Mouse (Mus musculus): ENCODE results near the gene Fbrsl1.
A peak's percentile ranks its signal among the peaks of the same experiment; 100 is the strongest.

Gene Fbrsl1

GRCm38 (mm10) chr5:110448436-110449134, at the start of gene Fbrsl1:
Gene Fbrsl1 (minus strand): TSS chr5:110448503.
- peak; percentile 88 for DNase-seq

DNA sequence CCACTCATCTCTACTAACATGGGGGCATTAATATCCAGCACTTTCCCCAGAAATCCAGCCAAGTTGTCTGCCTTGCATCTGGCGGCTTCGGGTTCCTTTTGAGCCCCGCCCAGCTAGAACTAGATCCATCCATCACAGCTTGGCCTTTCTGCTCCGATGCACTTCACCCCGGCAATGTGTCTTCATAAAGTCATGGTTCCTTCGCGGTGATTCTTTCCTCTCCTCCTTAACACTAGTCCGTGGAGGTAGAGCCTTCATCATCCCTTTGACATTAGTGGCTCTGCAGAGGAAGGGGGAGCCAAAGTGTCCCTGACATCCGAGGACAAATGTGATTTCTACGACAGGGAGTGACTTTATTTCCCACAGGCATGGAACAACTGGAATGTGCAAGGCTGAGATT, 49.8 kb upstream of the Fbrsl1 start:
- DNase-seq: no peak

DNA sequence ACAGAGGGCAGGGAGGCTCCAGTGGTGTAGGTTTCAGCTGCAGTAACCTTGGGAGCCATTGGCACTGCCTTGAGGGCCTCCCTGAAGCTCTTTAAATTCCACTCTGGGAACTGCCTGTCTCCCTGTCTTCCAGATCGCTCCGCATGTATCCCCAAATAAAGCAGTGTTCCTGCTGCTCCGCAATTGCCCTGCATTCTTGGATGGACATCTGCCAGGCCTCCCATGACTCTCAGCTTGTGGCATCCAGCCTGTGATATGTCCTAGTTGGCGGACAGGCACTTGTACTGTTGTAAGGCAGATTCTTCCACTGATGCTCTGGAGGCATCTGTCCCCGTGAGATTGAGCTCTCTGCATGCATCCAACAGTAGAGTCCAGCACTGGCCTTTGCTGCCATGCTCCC, 49.3 kb upstream of the Fbrsl1 start:
- no peak for DNase-seq

- DNase-seq: no peak
Measured at GRCm38 (mm10) chr5:110495051-110495450, 46.7 kb upstream of the Fbrsl1 start.

DNA sequence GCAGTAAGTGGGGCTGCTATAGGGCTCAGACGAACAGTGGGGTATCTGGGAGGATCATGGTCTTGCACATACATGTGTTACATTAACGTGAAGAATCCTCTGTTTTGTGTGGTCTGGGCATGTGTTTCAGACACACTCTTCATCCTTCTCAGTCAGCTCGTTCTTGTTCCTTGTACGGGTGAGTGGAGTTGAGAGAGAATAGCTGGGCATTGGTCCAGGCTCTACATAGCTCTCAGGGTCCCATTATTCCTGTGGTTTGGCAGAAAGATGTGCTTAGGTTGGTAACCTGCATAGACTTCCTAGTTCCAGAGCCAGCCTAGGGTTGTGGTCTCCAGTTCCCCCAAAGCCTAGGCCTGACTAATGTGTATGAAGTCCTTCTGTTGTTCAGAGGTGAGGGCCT, 46.1 kb upstream of the Fbrsl1 start:
- DNase-seq: no peak

GRCm38 (mm10) chr5:110493785-110494184, 45.5 kb upstream of the Fbrsl1 start:
- DNase-seq: peak; percentile 75

- DNase-seq: no peak
Measured at GRCm38 (mm10) chr5:110489639-110490038, 41.3 kb upstream of the Fbrsl1 start.

- DNase-seq: no peak
Measured at GRCm38 (mm10) chr5:110487943-110488342, 39.6 kb upstream of the Fbrsl1 start.

GRCm38 (mm10) chr5:110486674-110487334, 38.5 kb upstream of the Fbrsl1 start:
- no peak for DNase-seq

DNA sequence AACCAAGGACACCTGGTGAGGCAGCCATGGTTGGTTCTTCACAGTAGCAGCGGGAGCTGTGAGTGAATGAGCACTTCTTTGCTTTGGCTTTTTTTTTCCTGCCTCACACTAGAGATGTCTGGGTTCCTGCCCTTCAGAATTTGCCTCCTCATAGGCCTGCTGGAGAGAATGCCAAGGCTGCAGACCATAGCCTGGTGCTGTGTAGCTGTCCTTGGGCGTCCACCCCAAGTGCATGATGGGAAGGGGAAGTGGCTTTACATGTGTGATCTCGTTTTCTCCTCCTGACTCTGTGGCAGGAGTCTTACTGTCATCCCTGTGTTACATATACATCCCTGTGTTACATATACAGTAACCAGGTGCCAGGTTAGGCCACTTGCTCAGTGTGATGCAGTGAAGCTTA, 36.4 kb upstream of the Fbrsl1 start:
- no peak for DNase-seq

DNA sequence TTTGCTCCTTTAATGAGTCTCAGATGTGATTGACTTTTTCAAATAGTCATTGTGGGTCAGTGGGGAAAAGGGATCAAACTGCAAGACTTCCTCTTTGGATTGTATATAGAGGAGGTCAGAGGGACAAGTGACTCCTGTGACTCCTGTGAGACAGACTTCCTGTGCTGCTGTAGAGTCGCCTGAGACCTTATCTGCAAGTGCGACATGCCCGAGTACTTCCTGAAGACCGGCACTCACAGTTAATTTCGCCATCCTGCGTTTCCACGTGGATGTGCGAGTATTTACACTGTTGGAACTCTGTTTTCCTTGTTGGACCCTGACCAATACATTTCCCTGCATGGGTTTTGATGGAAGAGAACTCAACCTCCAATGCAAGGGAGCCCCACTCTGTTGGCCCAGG, 30.9 kb upstream of the Fbrsl1 start:
- no peak for DNase-seq

GRCm38 (mm10) chr5:110474156-110474555, 25.9 kb upstream of the Fbrsl1 start:
- DNase-seq: no peak

DNA sequence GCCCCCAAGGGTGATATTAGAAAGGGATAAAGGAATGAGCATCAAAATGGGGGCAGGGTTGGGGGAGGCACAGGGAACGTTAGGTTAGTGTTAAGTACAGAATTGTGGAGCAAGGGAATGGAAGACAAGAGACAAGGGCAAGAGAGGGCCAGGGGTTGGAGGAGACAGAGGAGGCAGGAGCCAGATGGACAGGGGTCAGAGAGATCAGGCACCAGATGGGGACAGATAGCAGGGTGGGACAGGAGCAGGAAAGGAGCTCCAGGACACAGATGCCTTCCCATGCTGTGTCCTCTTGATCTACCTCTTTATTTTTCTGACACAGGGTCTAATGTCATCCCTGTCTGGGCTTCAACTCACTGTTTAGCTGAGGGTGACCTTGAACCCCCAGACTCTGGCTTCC, 24.5 kb upstream of the Fbrsl1 start:
- no peak for DNase-seq

DNA sequence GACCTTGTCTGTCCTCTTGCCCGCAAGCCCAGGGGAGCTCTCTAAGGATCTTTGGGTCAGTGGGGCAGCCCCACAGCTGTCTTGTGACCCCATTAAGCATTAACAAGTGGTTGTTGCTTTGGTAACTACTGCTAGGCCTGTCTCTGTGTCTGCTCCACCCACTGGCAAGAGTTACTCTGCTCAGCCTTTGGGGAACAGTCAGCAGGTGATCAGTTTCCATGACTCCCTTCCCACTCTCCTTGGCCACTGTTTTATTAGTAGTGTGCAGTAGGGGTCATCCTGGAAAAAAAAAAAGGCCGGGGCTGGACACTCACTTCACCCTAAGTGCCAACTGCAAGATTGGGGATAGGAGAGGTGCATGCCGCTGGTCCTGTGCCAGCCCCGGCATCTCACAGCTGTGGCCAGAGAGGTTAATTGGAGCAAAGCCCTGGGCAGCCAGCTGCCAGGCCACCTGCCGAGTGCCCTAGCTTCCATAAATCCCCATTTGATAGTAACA, 23.7 kb upstream of the Fbrsl1 start:
- no peak for DNase-seq

- no peak for DNase-seq
Measured at GRCm38 (mm10) chr5:110471285-110471684, 23.0 kb upstream of the Fbrsl1 start.

DNA sequence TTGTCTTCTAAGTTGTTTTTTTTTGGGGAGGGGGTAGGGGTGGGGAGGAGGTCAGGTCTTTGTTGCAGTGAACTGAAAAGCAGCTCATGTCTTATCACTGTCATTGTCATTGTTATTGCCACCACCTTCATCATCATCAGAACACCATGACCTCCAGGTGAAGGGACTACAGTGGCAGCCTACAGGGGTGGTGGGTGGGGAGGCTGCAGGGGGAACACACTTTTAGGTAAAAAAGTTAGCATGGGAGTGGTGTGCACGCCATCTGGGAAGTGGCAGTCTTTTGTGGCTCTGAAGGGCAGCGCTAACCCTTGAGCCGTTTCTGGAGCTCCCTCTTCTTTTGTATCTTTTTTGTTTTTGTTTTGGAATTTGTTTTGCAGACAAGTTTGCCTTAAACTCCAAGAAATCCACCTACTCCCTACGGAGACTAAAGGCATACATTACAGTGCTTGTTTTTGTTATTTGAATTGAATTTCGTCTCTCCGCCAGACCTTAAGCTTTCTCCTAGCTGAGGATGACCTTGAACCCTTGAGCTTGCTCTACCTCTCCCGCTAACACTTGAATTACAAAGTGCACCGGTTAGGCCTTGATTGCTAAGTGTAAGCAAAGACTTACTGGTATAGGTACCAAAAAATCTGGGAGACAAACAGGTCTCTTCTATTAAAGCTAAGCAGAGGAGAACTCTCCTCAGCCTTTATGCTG, 21.1 kb upstream of the Fbrsl1 start:
- DNase-seq: no peak

- DNase-seq: no peak
Measured at GRCm38 (mm10) chr5:110468296-110468695, 20.0 kb upstream of the Fbrsl1 start.

DNA sequence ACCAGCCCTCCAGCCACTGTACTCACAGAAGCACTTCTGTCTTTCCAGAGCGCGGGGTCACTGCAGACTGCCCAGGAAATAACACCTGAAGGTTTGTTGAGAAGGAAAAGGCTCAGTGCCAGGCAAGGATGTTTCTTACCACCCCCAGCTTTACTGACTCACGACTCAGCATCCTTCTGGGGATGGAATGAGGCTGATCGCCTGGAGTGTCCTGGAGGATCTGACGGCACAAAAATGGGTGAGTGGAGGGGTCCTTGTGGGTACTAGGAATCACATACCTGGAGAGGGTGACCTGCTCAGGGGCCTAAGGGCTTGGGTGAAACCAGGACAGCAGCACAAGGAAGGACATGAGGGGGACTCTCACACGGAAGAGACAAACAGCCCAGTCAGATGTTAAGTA, 19.4 kb upstream of the Fbrsl1 start:
- DNase-seq: no peak

GRCm38 (mm10) chr5:110466531-110467424, 18.5 kb upstream of the Fbrsl1 start:
- no peak for DNase-seq

- no peak for DNase-seq
Measured at GRCm38 (mm10) chr5:110462646-110463045, 14.3 kb upstream of the Fbrsl1 start.

- DNase-seq: no peak
Measured at GRCm38 (mm10) chr5:110458936-110459335, 10.6 kb upstream of the Fbrsl1 start.

- no peak for DNase-seq
Measured at GRCm38 (mm10) chr5:110455272-110455671, 7.0 kb upstream of the Fbrsl1 start.

GRCm38 (mm10) chr5:110449294-110449693, 991 bp upstream of the Fbrsl1 start:
- no peak for DNase-seq

Data from right cerebral cortex, postnatal 4 days (tissue).